Mouse (Mus musculus): ENCODE results near the gene Ndufv1.
"Not testable (repeated sequence)": the region's sequence is repeated elsewhere in the genome, so short reads cannot be mapped to it uniquely, and the experiment has no call there.

The Ndufv1 gene

DNA sequence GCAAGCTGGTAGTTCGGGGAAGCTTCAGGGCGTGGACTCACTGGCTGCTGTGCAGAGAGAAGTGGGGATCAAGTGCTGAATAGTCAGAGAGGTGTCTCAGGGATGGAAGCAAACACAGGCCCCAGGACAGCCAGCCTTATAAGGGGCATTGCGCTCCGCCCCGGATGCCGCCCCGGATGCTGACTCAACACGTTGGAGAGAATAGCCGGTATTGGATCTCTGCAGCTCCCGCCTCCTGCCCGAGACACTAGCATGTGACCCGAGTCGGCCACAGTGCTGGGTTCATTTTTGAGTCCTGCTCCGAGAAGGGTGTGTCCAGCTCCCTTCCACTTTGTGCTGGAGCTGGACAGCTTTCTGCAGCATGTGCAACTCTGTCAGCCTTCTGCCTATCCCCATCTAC lies 29.5 kb upstream of the Ndufv1 start:
- no peak for DNase-seq (ENCODE audit: low read depth, low spot score)

DNA sequence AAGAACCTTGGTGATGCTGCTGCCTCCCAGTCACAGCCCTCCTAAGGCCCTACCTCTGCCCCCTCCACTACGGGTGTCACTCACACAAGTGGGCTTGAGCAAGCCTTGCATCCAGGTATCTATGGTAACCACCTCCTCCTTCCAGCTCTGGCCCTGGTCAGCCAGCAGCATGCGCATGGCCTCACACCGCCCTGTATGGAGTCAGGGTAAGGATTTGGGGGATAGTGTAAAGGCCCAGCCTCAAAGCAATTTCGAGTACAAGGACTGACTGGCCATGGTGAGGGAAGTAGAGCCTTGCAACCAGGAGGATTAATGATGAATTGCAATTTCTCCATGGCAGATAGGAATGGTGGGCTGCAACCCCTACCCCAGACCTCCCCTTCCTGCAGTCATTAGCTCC lies 28.9 kb upstream of the Ndufv1 start:
- not testable (repeated sequence) for DNase-seq (ENCODE audit: low read depth, low spot score)

- not testable (repeated sequence) for DNase-seq (ENCODE audit: low read depth, low spot score)
Observed at GRCm38 (mm10) chr19:4040941-4041340, 28.3 kb upstream of the Ndufv1 start.

- peak; percentile 91 for DNase-seq (ENCODE audit: low read depth, low spot score)
Observed at GRCm38 (mm10) chr19:4037788-4038232, 25.2 kb upstream of the Ndufv1 start, which contains the start of gene Gstp1. Gene Gstp1, minus strand, starts transcription at chr19:4037985.

DNA sequence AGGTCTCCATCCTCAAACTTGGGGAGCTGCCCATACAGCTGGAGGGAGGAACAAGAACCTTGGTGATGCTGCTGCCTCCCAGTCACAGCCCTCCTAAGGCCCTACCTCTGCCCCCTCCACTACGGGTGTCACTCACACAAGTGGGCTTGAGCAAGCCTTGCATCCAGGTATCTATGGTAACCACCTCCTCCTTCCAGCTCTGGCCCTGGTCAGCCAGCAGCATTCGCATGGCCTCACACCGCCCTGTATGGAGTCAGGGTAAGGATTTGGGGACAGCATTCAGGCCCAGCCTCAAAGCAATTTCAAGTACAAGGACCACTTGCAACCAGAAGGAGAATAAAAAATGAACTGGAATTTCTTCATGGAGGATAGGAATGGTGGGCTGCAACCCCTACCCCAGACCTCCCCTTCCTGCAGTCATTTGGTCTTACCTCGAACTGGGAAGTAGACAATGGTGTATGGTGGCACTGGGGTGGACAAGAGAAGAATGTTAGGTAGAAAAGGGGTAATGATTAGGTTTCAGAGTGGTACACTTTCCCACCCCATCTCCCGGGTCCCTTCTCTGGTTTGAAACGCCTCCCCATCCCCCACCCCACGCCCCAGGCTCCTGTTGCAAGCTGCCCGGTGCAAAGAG lies 24.7 kb upstream of the Ndufv1 start:
- not testable (repeated sequence) for DNase-seq (ENCODE audit: low read depth, low spot score)

- DNase-seq (ENCODE audit: low read depth, low spot score): peak; percentile 54
Observed at GRCm38 (mm10) chr19:4036327-4037045, 23.9 kb upstream of the Ndufv1 start.

- no peak for DNase-seq (ENCODE audit: low read depth, low spot score)
Observed at GRCm38 (mm10) chr19:4033742-4034141, 21.1 kb upstream of the Ndufv1 start.

GRCm38 (mm10) chr19:4033298-4033697 lies 20.7 kb upstream of the Ndufv1 start:
- DNase-seq (ENCODE audit: low read depth, low spot score): no peak

GRCm38 (mm10) chr19:4032668-4033067 lies 20.1 kb upstream of the Ndufv1 start:
- no peak for DNase-seq (ENCODE audit: low read depth, low spot score)

DNA sequence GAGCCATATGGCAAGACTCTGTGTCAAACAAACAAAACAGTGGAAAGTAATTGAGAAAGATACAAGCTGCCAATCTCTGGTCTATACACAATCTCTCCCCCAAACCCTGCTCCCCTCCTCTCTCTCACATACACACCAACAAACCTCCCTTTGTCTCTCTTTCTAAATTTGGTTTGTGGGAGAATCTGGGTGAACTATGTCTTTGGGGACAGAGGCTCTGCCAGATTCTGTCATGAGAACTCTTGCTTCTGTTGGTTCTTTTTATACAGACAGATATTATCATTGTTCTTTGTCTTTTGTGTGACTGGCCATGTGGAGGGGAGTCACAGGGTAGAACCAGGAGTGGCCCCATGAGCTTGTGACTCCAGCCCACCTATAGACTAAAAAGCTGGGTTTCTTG lies 15.0 kb upstream of the Ndufv1 start:
- DNase-seq (ENCODE audit: low read depth, low spot score): no peak

DNA sequence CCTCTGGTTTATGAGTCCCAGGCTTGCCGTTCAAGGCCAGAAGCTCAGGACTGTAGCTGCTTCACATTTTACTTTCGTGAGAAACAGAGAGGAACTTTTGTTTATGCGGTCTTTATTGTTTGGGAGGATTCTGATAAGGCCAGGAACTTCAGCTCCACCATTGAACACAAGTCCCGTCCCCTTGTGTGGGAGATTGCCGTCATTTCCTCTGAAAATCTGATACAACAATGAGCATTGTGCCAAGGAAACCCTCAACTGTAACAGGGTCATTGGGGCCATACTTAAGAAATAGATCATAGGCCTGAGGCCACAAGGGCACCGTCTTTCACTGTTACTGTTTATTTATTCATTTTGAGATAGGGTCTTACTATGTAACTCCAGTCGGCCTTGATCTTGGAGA lies 10.6 kb upstream of the Ndufv1 start:
- DNase-seq (ENCODE audit: low read depth, low spot score): no peak

DNA sequence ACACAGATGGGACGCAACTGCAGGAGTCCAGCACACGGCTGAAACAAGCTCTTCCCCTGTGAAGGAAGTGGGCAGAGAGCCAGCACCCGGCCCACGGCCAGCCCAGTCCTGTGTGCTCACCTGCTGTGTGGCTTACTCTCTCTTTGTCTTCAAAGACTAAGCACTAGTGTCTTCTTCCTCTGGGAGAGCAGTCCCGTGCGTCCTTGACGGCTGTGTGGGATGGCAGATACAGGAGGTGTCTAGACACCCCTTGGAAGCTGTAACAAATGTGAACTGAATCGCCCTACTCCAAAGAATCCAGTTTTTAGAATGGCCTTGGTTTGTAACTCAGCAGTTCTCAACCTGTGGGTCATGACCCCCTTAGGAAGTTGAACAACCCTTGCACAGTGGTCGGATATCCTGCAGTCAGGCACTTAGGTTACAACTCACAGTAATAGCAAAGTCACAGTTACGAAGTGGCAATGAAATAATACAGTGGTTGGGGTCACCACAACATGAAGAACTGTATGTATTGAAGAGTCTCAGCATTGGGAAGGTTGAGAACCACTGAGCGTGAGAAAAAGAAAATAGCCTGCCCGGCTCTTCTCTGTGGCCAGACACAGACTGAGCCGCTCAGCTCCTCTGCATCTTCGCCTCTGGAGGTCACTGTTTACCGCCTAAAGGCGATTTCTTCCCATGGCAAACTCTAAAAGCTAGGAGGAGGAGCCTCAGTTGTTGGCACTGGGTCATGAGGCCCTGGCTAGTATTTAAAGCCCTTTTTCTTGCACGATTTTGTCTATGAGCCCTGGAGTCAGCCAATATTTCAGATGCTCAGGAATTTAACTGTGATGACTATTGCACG lies 6.4 kb upstream of the Ndufv1 start:
- DNase-seq (ENCODE audit: low read depth, low spot score): peak; percentile 80

DNA sequence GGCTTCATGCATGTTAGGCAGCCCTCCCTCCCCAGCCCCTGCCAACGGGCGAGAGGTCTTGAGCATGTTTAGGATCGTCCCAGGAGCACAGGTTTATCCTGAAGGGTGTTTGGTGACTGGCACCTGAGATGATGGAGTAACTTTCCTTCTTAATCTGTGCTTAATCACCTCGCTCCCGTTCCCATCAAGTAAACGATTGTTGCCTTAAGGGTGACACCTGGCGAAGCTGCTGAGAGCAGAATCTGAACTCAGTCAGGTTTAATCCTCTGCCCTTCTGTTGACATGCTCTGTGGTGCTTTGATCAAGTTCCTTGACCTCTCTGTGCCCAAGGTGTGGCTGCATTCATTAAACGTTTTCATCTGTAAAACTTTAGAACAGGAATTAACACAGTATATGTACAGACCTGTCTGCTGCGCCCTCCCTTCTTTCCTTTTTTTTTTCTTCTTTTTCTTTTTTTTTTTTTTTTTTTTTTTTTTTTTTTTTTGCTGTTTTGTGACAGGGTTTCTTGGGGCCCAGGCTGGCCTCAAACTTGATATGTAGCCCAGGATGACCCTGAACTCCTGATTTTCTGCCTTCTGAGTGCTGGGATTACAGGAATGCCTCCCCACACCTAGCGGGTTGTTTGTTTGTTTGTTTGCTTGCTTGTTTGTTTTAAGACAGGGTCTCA lies 5.4 kb upstream of the Ndufv1 start:
- no peak for DNase-seq (ENCODE audit: low read depth, low spot score)

- no peak for DNase-seq (ENCODE audit: low read depth, low spot score)
Observed at GRCm38 (mm10) chr19:4015635-4016034, 3.0 kb upstream of the Ndufv1 start.

DNA sequence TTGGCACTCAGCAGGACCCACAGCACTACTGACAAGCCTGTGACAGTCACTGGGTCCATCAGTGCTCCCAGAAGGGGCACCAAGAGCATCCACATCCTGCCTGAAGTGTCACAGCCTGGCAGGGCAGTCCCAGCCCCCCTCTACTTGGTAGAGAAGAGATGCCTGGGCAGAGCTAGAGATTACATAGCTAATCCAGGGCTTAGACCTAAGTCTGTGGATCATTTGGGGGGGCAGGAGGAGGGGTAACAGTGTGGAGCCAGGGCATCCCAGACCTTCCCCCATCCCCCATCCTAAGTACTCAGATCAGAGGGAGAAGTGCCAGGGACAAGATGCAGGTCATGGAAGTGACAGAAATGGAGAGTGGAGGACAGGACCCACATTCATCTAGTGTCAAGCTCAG lies 2.2 kb upstream of the Ndufv1 start:
- DNase-seq (ENCODE audit: low read depth, low spot score): no peak

DNA sequence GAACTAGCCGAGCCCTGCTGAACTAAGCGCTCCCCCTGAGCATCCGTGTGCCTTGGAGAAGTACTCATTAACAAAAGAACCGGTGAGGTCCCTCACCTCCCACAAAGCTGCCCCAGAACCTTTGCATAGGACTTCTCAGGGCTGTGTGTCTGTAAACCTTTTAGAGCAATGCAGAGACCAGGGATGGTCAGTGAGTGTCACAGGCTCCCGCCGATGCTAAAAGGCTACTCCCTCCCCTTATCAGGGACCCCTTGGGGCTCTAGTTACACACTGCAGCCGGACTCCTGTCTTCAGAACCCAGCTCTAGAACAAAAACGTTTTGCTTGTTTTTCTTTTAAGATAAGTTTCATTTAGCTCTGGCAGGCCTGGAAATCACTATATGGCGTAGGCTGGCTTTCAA lies 460 bp upstream of the Ndufv1 start:
- no peak for DNase-seq (ENCODE audit: low read depth, low spot score)

- no peak for DNase-seq (ENCODE audit: low read depth, low spot score)
Observed at GRCm38 (mm10) chr19:4011086-4011485, 1.5 kb downstream of the Ndufv1 start.

- DNase-seq (ENCODE audit: low read depth, low spot score): no peak
Observed at GRCm38 (mm10) chr19:4005971-4006370, 6.6 kb downstream of the Ndufv1 start.

DNA sequence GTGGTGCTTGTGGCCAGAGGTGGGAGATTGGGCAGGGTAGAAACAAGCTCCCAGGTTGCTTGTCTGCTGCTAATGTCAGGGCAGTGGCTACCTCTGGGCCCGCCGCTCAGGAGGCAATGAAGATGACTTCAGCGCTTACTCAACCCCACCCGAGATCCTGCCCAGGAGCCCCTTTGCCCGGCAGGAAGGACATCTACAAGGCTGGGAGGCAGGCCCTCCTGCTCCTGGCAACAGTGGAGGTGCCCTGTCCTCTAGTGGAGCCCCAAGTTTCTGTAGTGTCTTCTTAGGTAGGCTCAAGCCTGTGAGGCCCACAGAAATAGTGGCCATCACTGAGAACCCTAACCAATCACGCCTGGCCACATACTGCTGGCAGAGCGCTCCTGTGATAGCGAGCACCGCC lies 7.5 kb downstream of the Ndufv1 start:
- DNase-seq (ENCODE audit: low read depth, low spot score): no peak

GRCm38 (mm10) chr19:4004331-4004730 lies 8.3 kb downstream of the Ndufv1 start:
- no peak for DNase-seq (ENCODE audit: low read depth, low spot score)

DNA sequence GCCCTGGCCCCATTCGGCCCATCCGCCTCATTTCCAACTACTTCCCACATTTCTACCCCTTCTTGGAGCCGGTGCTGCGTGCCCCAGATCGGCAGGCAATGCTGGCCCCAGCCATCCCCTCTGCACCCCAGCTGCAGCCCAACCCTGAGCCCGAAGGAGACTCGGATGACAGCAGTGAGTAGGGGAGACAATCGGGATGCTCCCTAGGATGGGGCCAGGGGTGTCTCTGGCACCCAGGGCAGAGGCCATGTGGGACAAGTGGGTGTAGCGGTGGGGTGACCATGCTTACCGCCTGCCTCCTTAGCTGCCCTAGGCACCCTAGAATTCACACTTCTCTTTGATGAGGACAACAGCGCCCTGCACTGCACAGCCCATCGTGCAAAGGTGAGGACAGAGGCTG lies 9.0 kb downstream of the Ndufv1 start:
- no peak for DNase-seq (ENCODE audit: low read depth, low spot score)

DNA sequence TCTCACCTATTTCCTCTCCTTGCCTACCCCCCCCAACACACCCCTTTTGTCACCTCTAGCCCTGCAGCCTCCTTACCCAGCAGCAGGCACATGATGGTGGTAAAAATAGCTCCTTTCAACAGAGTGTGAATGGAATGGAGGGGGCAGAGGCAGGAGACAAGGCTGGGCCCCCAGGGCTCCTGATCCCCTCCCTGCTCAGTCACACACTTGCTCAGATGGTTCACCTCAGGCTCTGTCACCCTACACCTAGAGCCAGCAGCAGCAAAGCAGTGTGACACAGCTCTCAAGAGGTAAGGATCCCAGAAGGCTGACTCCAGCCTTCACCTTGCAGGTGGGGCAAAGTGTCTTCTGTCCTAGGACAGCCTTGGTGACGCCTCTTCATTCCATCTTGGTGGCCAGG lies 9.5 kb downstream of the Ndufv1 start, which contains the start of gene Doc2g:
TSS of gene Doc2g (plus strand) at position 202 of the 400 bp plus-strand sequence.
- DNase-seq (ENCODE audit: low read depth, low spot score): no peak

Measured in mesoderm, embryonic 11.5 days (tissue).